ENCODE assay signal across 8 mouse cellular contexts in genomic region chr7:137321141-137321813, GRCm38 (mm10). TPM values are rescaled to one million over a fixed set of nuclear protein-coding genes. Genes with fewer than 3 reads are reported as not detected.
DNase-seq lines count a peak whose midpoint lies in the region; ATAC-seq and TF ChIP-seq lines count a peak whose summit lies in the region.

No protein-coding gene starts in this region.

- TF ChIP-seq EP300 in liver, embryonic 14.5 days (IDR thresholded peaks at IDR 0.05; ENCODE audit: low read depth): no peak

- under 1% methylated on average over 52 of the region's 52 CpGs for WGBS in forebrain, embryonic 13.5 days
- 0% methylated on average over 52 of the region's 52 CpGs for WGBS in hindbrain, embryonic 11.5 days
- 2% methylated on average over 52 of the region's 52 CpGs for WGBS in liver, embryonic 14.5 days (ENCODE audit: insufficient replicate concordance)
- WGBS in neural tube, embryonic 14.5 days: under 1% methylated on average over 48 of the region's 52 CpGs

- TF ChIP-seq CTCF in liver, embryonic 14.5 days (IDR thresholded peaks at IDR 0.05; ENCODE audit: low read depth): peak; percentile 16; the same call in 1 of the 2 replicates

- peak; percentile 71 to 79 for DNase-seq in heart, adult 18-20 months
- DNase-seq in heart, adult 8-10 months (ENCODE audit: low spot score): no peak
- peak; percentile 53 for DNase-seq in R1 (ENCODE audit: low read depth, low spot score)
- peak; percentile 91 for DNase-seq in hindbrain, embryonic 11.5 days (ENCODE audit: low spot score)
- DNase-seq in liver, embryonic 14.5 days (ENCODE audit: low read depth in 3 of 3, low spot score in 3 of 3): no peak
- no peak for DNase-seq in T-cell, adult 2 months (ENCODE audit: low spot score)

- H3K36me3 ChIP-seq in forebrain, embryonic 13.5 days (ENCODE audit: poor library complexity, severe bottlenecking): no peaks in the 10 kb centered on the region
- no peaks in the 10 kb centered on the region for H3K36me3 ChIP-seq in hindbrain, embryonic 11.5 days (ENCODE audit: control insufficient read depth, insufficient read depth, low read length)
- no peaks in the 10 kb centered on the region for H3K36me3 ChIP-seq in liver, embryonic 14.5 days (replicated peaks; ENCODE audit: control insufficient read depth, insufficient read depth, low read depth)
- no peaks in the 10 kb centered on the region for H3K36me3 ChIP-seq in neural tube, embryonic 14.5 days (ENCODE audit: control insufficient read depth, insufficient read depth, low read length)

- peak overlapping the region; percentile 38 for H3K4me3 ChIP-seq in forebrain, embryonic 13.5 days
- peak overlapping the region; percentile 39 for H3K4me3 ChIP-seq in hindbrain, embryonic 11.5 days (ENCODE audit: low read depth, low read length)
- H3K4me3 ChIP-seq in liver, embryonic 14.5 days (ENCODE audit: insufficient read depth in 1 of 2, low read depth in 2 of 2, low read length in 2 of 2): no peak overlapping the region
- H3K4me3 ChIP-seq in neural tube, embryonic 14.5 days (ENCODE audit: low read depth, low read length): peak overlapping the region; percentile 49

- ATAC-seq in forebrain, embryonic 13.5 days: peak; percentile 70
- ATAC-seq in hindbrain, embryonic 11.5 days (ENCODE audit: low FRiP score): peak; percentile 33
- no peak for ATAC-seq in liver, embryonic 14.5 days (ENCODE audit: insufficient read depth)
- ATAC-seq in neural tube, embryonic 14.5 days (ENCODE audit: low read depth): peak; percentile 57

- H3K27me3 ChIP-seq in forebrain, embryonic 13.5 days: peaks cover 96% of the 10 kb centered on the region
- H3K27me3 ChIP-seq in hindbrain, embryonic 11.5 days (ENCODE audit: control insufficient read depth, insufficient read depth, low read length): peaks cover 59% of the 10 kb centered on the region
- peaks cover 90% of the 10 kb centered on the region for H3K27me3 ChIP-seq in liver, embryonic 14.5 days (ENCODE audit: control insufficient read depth, insufficient read depth, low read length)
- peaks cover 24% of the 10 kb centered on the region for H3K27me3 ChIP-seq in neural tube, embryonic 14.5 days (ENCODE audit: control insufficient read depth, insufficient read depth, low read length)

- H3K9ac ChIP-seq in forebrain, embryonic 13.5 days: peak overlapping the region; percentile 21; the same call in 1 of the 2 replicates
- H3K9ac ChIP-seq in hindbrain, embryonic 11.5 days (ENCODE audit: low read depth, low read length): peak overlapping the region; percentile 16; the same call in 1 of the 2 replicates
- H3K9ac ChIP-seq in liver, embryonic 14.5 days (replicated peaks): no peak overlapping the region
- H3K9ac ChIP-seq in neural tube, embryonic 14.5 days (replicated peaks; ENCODE audit: low read depth, low read length): peak overlapping the region; percentile 56

- H3K9me3 ChIP-seq in forebrain, embryonic 13.5 days (replicated peaks): peaks cover 4% of the 10 kb centered on the region; the same call in 1 of the 2 replicates
- H3K9me3 ChIP-seq in hindbrain, embryonic 11.5 days (ENCODE audit: control insufficient read depth, low read length): no peaks in the 10 kb centered on the region
- no peaks in the 10 kb centered on the region for H3K9me3 ChIP-seq in liver, embryonic 14.5 days (ENCODE audit: control insufficient read depth, low read length)
- no peaks in the 10 kb centered on the region for H3K9me3 ChIP-seq in neural tube, embryonic 14.5 days (ENCODE audit: control insufficient read depth, low read length)

- H3K4me2 ChIP-seq in forebrain, embryonic 13.5 days: peak overlapping the region; percentile 59
- H3K4me2 ChIP-seq in hindbrain, embryonic 11.5 days (replicated peaks; ENCODE audit: low read depth, low read length): peak overlapping the region; percentile 77
- H3K4me2 ChIP-seq in liver, embryonic 14.5 days (ENCODE audit: low read depth): no peak overlapping the region
- H3K4me2 ChIP-seq in neural tube, embryonic 14.5 days (ENCODE audit: low read depth, low read length): peak overlapping the region; percentile 76

- H3K27ac ChIP-seq in forebrain, embryonic 13.5 days: no peak overlapping the region
- H3K27ac ChIP-seq in hindbrain, embryonic 11.5 days (ENCODE audit: low read depth, low read length): no peak overlapping the region
- no peak overlapping the region for H3K27ac ChIP-seq in liver, embryonic 14.5 days
- peak overlapping the region; percentile 80 for H3K27ac ChIP-seq in neural tube, embryonic 14.5 days (ENCODE audit: low read depth, low read length)

- H3K4me1 ChIP-seq in forebrain, embryonic 13.5 days: peaks cover 51% of the 10 kb centered on the region
- peaks cover 12% of the 10 kb centered on the region for H3K4me1 ChIP-seq in hindbrain, embryonic 11.5 days (replicated peaks; ENCODE audit: control insufficient read depth, insufficient read depth, low read length)
- H3K4me1 ChIP-seq in liver, embryonic 14.5 days (replicated peaks; ENCODE audit: control insufficient read depth in 2 of 2, insufficient read depth in 2 of 2, low read length in 1 of 2): no peaks in the 10 kb centered on the region
- peaks cover 31% of the 10 kb centered on the region for H3K4me1 ChIP-seq in neural tube, embryonic 14.5 days (ENCODE audit: control insufficient read depth, insufficient read depth, low read length)

RNA-seq across cellular contexts. Expression of gene Ebf3, which starts 7.0 kb away (rescaled TPM):
- 1 to 10 TPM; 4.7 to 5.5 TPM for total RNA-seq in heart, adult 18-20 months (2021)
- total RNA-seq in heart, adult 8-10 months (2022): 1 to 10 TPM; 5.0 to 9.3 (median 7.6) TPM
- polyA plus RNA-seq in forebrain, embryonic 13.5 days (2015; fragmentation: Nextera tagmentation; extraction: Ambion mirVana): 1.1 and 2.0 TPM in 2 replicates
- 14.0 and 15.9 TPM in 2 replicates for polyA plus RNA-seq in hindbrain, embryonic 11.5 days (2014; fragmentation: Nextera tagmentation; extraction: Ambion mirVana)
- 0.07 and 0.11 TPM in 2 replicates for polyA plus RNA-seq in liver, embryonic 14.5 days (2012; rRNA removed)
- not detected in 2 replicates for polyA plus RNA-seq in liver, embryonic 14.5 days (2014; fragmentation: Nextera tagmentation; extraction: Ambion mirVana)
- 46.9 and 53.5 TPM in 2 replicates for polyA plus RNA-seq in neural tube, embryonic 14.5 days (2014; fragmentation: Nextera tagmentation; extraction: Ambion mirVana)

Comparison
In these comparisons a context has a peak if more than half of its experiments do, and no peak if none do; other contexts are left out.
1. DNase-seq: peak in heart, adult 18-20 months (2 of 2), R1 (single experiment) and hindbrain, embryonic 11.5 days (single experiment); none in heart, adult 8-10 months (single experiment), liver, embryonic 14.5 days (0 of 3) and T-cell, adult 2 months (single experiment).
2. H3K4me3 ChIP-seq: peak in forebrain, embryonic 13.5 days (single experiment), hindbrain, embryonic 11.5 days (single experiment) and neural tube, embryonic 14.5 days (single experiment); none in liver, embryonic 14.5 days (0 of 2).